Mouse (Mus musculus): ENCODE measurements at regions not wholly inside any gene's neighbourhood (a gene's known extent, or its start where the extent isn't known, plus 50 kb on each side); places are given as distances from the start of the nearest gene placed in this dataset.

DNA sequence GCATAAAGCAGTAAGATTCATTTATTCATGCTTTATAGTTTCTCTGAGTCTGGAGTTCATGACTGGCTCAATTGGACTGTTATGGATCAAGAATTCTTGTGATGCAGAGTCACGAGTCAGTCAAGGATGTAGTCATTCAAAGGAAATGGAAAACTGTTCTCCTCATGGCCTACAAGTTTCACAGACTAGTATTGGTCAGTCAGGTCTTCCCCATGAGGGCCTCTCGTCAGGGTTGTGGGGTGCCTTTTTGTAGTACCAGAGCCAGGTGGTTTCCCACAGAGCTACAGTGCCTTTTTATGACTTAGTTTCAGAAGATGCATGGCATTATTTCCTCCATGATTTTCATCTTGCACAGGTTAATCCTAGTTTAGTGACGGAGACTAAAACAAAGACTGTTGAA is 307.9 kb upstream of the Cited2 start:
- in situ Hi-C loops (cut with MboI; ENCODE audit: low sequenced_read_pairs) = no loop called here

DNA sequence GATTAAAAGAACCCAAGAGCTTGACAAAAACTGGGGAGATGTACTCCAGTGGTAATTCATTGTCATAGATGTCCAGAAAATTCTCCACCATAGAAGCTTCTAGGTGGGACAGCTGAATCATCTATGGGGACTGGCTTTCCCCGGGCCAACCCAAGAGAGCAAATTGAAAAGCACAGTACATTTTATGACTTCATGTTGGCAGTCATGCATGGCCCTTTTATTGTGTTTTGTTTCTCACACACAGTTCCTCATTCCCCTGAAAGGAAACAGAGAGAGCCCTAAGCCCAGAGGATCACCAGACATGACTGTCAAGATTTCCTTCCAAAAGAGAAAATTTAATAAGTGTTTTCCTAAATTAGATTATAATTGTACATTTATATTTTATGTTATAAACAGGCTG is 306.9 kb upstream of the Cited2 start:
- in situ Hi-C loops (cut with MboI; ENCODE audit: low sequenced_read_pairs) = no loop called here

GRCm38 (mm10) chr10:17417394-17417793 is 305.6 kb upstream of the Cited2 start:
- in situ Hi-C loops (cut with MboI; ENCODE audit: low sequenced_read_pairs) = no loop called here

DNA sequence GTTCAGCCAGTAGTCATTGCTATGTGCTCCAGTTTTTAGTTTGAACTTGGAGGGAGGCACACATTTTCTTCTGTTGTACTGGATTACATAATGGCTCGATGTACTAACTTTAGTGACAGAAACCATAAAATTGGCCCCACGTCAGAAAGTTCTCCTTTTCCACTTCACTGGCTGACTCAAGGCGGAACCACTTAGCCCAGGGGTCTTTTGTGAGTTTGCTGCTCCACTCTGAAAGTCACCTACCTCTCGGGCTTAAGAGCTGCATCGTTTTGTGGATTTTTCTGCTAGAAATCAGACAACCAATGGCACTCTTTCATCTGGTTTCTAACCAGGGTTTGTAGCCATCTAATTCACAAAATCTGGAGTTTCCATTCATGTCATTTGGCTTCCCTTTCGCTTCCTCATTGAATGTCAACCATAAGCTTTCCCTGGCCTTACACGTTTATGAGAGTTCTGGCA is 304.8 kb upstream of the Cited2 start:
- in situ Hi-C loops (cut with MboI; ENCODE audit: low sequenced_read_pairs) = no loop called here

DNA sequence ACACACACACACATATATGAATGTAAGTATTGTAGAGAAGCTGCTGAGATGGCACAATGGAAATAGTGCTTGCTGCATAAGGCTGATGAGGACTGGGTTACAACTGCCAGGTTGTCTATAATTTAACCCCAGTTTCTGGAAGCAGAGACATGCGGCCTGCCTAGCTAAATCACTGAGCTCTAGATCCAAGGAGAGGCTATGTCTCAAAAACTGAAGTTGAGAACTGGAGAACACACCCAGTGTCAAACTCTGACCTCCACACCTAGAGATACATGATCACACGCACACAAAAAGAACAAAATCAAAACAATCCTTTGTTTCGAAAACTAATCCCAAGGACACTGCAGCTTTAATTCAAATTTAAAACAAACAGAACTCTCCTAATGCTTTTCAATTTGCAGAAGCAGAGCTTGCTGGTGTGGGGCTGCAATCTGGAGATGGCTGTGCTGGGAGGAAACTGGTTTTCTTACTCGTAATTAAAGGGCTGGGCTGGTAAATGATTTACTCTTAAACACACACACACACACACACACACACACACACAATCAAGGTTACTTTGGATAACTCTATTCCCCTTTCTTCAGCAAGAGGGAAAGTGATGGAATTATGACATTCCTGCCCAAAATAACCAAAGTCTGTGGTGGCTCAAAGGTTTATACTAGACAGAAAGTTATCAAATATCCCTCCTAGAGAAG is 299.3 kb upstream of the Cited2 start:
- in situ Hi-C loops (cut with MboI; ENCODE audit: low sequenced_read_pairs) = no loop called here

- in situ Hi-C loops (cut with MboI; ENCODE audit: low sequenced_read_pairs) = no loop called here
Measured at GRCm38 (mm10) chr10:17426197-17426596, 296.8 kb upstream of the Cited2 start.

DNA sequence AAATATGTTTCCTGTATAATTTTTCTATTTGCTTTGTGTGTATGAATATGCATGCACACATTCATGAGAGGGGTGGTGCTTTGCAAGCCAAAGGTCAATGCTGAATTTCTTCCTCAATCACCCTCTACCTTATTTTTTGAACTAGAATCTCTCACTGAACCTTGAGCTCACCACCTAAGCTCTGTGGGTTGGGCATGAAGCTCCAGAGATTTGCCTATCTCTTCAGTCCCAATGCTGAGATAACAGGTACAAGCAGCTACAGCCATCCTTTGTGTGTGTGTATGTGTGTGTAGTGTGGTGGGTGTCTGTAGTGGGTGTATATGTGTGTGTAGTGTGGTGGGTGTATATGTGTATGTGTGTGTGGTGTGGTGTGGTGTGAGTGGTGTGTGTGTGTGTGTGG is 295.7 kb upstream of the Cited2 start:
- in situ Hi-C loops (cut with MboI; ENCODE audit: low sequenced_read_pairs) = no loop called here

GRCm38 (mm10) chr10:17428315-17428714 is 294.7 kb upstream of the Cited2 start:
- in situ Hi-C loops (cut with MboI; ENCODE audit: low sequenced_read_pairs) = no loop called here

- in situ Hi-C loops (cut with MboI; ENCODE audit: low sequenced_read_pairs) = no loop called here
Measured at GRCm38 (mm10) chr10:17431068-17431467, 291.9 kb upstream of the Cited2 start.

DNA sequence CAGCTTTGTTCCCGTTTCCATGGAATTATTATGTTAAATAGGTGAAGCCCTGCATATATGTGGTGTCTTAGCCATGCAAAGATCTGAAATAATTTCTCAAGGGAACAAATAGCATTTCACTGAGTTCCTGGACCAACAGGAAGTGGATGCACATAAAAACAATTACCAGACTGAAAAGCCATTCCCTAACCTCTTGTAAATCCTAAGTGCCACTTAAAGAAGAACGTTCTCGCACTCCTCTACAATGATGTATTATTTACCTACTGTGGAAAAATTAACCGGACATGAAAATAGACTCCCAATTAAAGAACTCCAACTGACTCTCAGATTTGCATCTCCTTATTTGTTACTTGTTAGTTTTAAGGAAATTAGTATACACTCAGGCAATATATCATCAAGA is 288.9 kb upstream of the Cited2 start:
- in situ Hi-C loops (cut with MboI; ENCODE audit: low sequenced_read_pairs) = no loop called here

- in situ Hi-C loops (cut with MboI; ENCODE audit: low sequenced_read_pairs) = no loop called here
Measured at GRCm38 (mm10) chr10:17450240-17450639, 272.8 kb upstream of the Cited2 start.

- in situ Hi-C loops (cut with MboI; ENCODE audit: low sequenced_read_pairs) = no loop called here
Measured at GRCm38 (mm10) chr10:17470880-17471279, 252.1 kb upstream of the Cited2 start.

GRCm38 (mm10) chr10:17472536-17472935 is 250.5 kb upstream of the Cited2 start:
- in situ Hi-C loops (cut with MboI; ENCODE audit: low sequenced_read_pairs) = no loop called here

GRCm38 (mm10) chr10:17475976-17476375 is 247.0 kb upstream of the Cited2 start:
- in situ Hi-C loops (cut with MboI; ENCODE audit: low sequenced_read_pairs) = no loop called here

GRCm38 (mm10) chr10:17476720-17477119 is 246.3 kb upstream of the Cited2 start:
- in situ Hi-C loops (cut with MboI; ENCODE audit: low sequenced_read_pairs) = no loop called here

- in situ Hi-C loops (cut with MboI; ENCODE audit: low sequenced_read_pairs) = no loop called here
Measured at GRCm38 (mm10) chr10:17478761-17479632, 244.0 kb upstream of the Cited2 start.

DNA sequence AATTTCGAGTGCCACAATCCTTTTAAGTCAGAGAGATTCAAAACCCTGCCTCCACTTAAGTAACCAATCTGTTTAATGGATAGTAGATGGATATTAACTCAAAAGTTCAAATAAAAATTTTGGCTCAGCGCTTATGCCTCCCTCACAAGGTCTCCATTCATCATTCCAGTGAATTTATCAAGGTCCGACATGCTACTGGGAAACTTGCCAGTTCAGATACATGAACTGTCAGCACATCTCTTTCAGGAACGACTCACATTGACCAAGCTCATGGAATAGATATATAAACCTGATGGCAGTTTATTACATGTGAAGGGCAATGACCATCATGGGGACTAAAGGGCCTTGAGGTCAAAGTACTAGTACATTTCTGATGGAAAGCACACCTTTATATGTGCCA is 240.3 kb upstream of the Cited2 start:
- in situ Hi-C loops (cut with MboI; ENCODE audit: low sequenced_read_pairs) = no loop called here

- in situ Hi-C loops (cut with MboI; ENCODE audit: low sequenced_read_pairs) = no loop called here
Measured at GRCm38 (mm10) chr10:17485049-17485449, 238.0 kb upstream of the Cited2 start.

- in situ Hi-C loops (cut with MboI; ENCODE audit: low sequenced_read_pairs) = no loop called here
Measured at GRCm38 (mm10) chr10:17485515-17485914, 237.5 kb upstream of the Cited2 start.

- in situ Hi-C loops (cut with MboI; ENCODE audit: low sequenced_read_pairs) = no loop called here
Measured at GRCm38 (mm10) chr10:17486011-17486410, 237.0 kb upstream of the Cited2 start.

GRCm38 (mm10) chr10:17487460-17487859 is 235.6 kb upstream of the Cited2 start:
- in situ Hi-C loops (cut with MboI; ENCODE audit: low sequenced_read_pairs) = no loop called here

Data from CH12F3 (cell line).